Mouse (Mus musculus) left cerebral cortex, adult 2 months (tissue): Measurements from ENCODE around the gene Ddx43. TPM values are rescaled to one million over a fixed set of nuclear protein-coding genes. Genes with fewer than 3 reads are reported as not detected.

Source experiments
- DNase-seq, 2 experiments: peaks; one replicate each; pipeline ENCODE4 v3.0.0; 2021 to 2022; ENCODE audit warnings: low spot score in 2 of 2, mixed read lengths in 1 of 2; ENCODE audit errors: extremely low spot score in 1 of 2
- H3K27ac ChIP-seq: fragments of 200-600 bp; 2 replicates; pipeline ENCODE4 v1.8.1; 2022
- H3K4me3 ChIP-seq: fragments of 200-600 bp; 2 replicates; pipeline ENCODE4 v1.8.1; 2022
- CTCF ChIP-seq: fragments of 200-600 bp; IDR thresholded peaks from 2 replicates; pipeline ENCODE4 v1.8.1; 2022; ENCODE audit warnings: antibody characterized with exemption, mild to moderate bottlenecking, moderate library complexity
- intact Hi-C: fragments of 180-260 bp; cut with DNase I; formaldehyde crosslinking; loops from one replicate; pipeline ENCODE4 v1.15.1; 2025
- total RNA-seq, 2 experiments: library from RNA; stranded (reverse); gene quantifications; 2 replicates each; pipeline ENCODE4 v1.2.3; 2021

The Ddx43 gene
- total RNA-seq, 2 experiments from 2014 or later: 0.16 TPM; not detected in 1

DNA sequence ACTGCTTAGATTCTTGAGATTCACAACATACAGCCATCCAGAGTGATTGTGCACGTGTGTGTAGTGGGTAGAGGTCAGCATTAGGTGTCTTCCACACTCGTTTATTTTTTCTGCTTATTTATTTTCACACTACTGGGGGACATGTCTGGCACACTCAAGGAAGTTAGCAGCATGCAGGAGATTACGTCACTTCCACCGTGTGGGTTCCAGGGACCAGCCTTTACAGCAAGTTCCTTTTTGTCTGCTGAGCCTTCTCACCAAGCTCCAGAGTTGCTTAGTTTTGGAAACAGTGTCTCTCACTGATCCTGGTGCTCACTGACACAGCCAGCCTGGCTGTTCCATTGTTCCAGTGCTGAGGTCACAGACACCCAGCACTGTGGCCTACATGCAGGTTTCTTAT, 55.8 kb downstream of the Ddx43 start:
- H3K4me3 ChIP-seq: no peak overlapping the region
- no peak overlapping the region for H3K27ac ChIP-seq
- intact Hi-C loops: loop anchor here (2.0 kb wide), 1 partner anchor 13 kb away; no protein-coding TSS in a partner anchor
- DNase-seq: no peak
- TF ChIP-seq CTCF: no peak

- DNase-seq: no peak
- H3K4me3 ChIP-seq: no peak overlapping the region
- H3K27ac ChIP-seq: no peak overlapping the region
- no peak for TF ChIP-seq CTCF
- intact Hi-C loops: no loop called here
Observed at GRCm38 (mm10) chr9:78457026-78457425, 61.4 kb downstream of the Ddx43 start.

DNA sequence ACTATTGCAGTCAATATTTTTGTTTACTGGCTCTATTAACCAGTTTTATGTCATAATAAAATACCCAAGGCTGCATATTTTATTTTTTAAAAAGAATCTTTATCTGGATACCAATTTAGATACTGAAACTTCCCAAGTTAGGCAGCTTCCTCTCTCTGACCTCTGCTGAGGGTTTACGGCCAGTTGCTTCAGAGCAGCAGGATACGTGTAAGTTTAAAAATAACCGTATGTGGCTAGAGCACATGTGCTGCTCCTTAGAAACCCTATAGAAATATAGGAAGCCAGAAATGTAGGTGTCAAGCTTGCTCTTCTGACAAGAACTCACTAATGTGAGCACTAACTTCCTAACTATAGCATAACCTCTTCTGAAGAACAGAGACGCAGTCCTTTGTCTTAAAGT, 67.8 kb downstream of the Ddx43 start:
- Histone ChIP-seq H3K27ac (no peak overlapping the region), H3K4me3 (no peak overlapping the region)
- TF ChIP-seq CTCF: no peak
- intact Hi-C loops: no loop called here
- DNase-seq: no peak

- no peak overlapping the region for H3K27ac ChIP-seq
- DNase-seq: no peak
- TF ChIP-seq CTCF: no peak
- H3K4me3 ChIP-seq: no peak overlapping the region
- intact Hi-C loops: loop anchor here (2.0 kb wide), 1 partner anchor 15 kb away; no protein-coding TSS in a partner anchor
Observed at GRCm38 (mm10) chr9:78465725-78466124, 70.1 kb downstream of the Ddx43 start.

Other genes starting within 250 kb of the Ddx43 start
- 10 to 100 TPM; 38.2 to 39.6 TPM for gene Gsta4, start 213.0 kb upstream of the Ddx43 start, total RNA-seq
- not detected for gene Gsta1, start 165.1 kb upstream of the Ddx43 start, total RNA-seq
- gene Gm3776, start 138.6 kb upstream of the Ddx43 start, total RNA-seq: not detected
- gene Gm10639, start 105.9 kb upstream of the Ddx43 start, total RNA-seq: not detected
- not detected for gene Omt2a, start 81.0 kb upstream of the Ddx43 start, total RNA-seq
- not detected for gene Omt2b, start 68.2 kb upstream of the Ddx43 start, total RNA-seq
- gene Gsta2, start 40.0 kb upstream of the Ddx43 start, total RNA-seq: not detected
- gene Dppa5a, start 27.6 kb upstream of the Ddx43 start, total RNA-seq: not detected
- gene Ooep, start 17.1 kb upstream of the Ddx43 start, total RNA-seq: not detected
- under 1 TPM; 0.35 to 0.52 TPM for gene Cgas, start 47.5 kb downstream of the Ddx43 start, total RNA-seq
- gene Mto1, start 52.4 kb downstream of the Ddx43 start, total RNA-seq: 10 to 100 TPM; 24.6 to 27.3 TPM
- under 1 TPM; 0.63 to 0.65 TPM for gene Gm17324, start 53.0 kb downstream of the Ddx43 start, total RNA-seq
- 1,000 to 10,000 TPM; 2,077 to 2,174 TPM for gene Eef1a1, start 93.4 kb downstream of the Ddx43 start, total RNA-seq
- 10 to 100 TPM; 16.1 to 17.3 TPM for gene Slc17a5, start 192.3 kb downstream of the Ddx43 start, total RNA-seq
- under 1 TPM; 0.47 to 0.93 TPM for gene Cd109, start 219.8 kb downstream of the Ddx43 start, total RNA-seq